Mouse (Mus musculus) cerebellum, adult 11 months (tissue): ENCODE results near the gene Rbm38.

Experiments used
- DNase-seq: peaks from one replicate; pipeline ENCODE4 v3.0.0; 2022

Rbm38 gene

GRCm38 (mm10) chr2:173020430-173020829, at the start of gene Rbm38:
Rbm38 (plus strand) TSS chr2:173020498.
- DNase-seq: no peak

DNA sequence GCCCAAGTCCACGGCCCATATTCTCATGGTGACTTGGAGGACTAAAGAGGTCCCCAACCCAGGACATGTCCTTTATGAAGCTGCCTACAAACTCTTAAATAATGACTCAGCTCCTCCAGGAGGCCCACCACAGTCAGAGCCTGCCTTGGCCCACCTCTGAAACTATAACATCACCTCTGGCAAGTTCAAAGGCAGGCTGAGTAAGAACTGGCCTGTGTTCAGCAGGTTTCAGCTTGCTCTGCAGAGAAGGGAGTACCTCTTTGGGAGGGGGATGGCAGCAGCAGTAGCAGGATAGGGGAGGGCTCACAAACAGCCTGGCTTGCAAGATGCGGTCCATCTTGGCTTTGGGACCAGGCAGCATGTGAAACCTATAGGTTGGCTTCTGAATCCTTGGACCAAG, 48.4 kb upstream of the Rbm38 start:
- no peak for DNase-seq

- no peak for DNase-seq
Observed at GRCm38 (mm10) chr2:172973806-172974565, 46.3 kb upstream of the Rbm38 start.

DNA sequence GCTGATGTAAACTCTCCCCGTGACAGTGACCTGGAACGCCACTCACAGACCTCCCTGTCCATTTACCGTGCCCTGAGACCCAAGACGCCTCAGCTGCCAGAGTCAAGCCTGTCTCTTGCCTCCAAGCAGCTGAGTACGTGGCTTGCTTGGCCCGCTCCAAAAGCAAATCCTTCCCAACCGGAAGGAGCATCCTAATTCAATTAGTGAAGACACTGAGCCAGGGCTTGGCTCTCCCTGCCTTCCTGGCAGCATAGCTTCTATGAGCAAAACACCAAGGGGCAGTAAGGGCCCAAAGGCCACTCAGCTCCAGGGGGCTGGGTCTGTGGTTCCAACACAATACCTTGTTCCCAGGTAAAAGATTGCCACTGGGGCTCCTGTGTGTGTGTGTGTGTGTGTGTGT, 45.6 kb upstream of the Rbm38 start:
- no peak for DNase-seq

DNA sequence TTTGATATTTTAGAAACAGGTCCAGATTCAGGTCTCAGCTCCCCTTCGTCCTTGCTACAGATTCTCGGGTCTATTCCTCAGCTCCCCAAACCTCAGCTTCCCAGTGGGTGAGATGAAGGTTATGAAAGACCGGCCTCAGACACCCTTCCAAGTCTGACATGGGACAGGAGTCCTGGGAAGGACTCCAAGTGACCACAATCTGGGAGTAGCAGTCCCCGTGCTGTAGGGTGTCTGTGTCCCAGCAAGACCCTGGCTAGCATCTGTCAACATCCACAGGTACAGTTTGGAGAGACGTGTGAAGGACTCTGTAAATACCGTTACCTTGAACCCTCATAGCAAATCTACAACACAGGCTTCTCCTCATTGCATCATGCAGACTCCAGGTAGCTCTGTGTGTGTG, 45.1 kb upstream of the Rbm38 start:
- no peak for DNase-seq

DNA sequence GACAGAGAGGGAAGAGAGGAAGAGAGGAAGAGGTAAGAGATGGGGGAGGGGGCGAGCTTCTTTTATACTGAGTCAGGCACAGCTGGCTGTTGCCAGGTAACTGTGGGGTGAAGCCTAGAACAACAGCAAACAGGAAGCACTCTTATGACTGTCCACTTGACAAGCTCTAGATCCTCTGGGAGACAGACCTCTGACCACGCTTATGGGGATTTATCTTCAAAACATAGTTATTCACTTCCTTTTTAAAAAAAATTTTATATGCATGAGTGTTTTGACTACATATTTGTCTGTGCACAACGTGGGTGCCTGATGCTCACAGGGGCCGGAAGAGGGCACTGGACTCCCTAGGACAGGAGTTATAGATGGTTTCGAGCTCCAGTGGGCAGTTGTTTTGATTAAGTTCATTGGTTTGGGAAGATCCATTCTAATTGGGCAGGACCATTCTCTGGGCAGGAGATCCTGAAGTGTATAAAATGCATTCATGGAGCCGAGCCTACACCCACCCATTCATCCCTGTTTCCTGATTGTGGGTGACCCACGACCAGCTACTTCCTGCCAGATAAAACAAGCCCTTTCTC, 43.5 kb upstream of the Rbm38 start:
- no peak for DNase-seq

DNA sequence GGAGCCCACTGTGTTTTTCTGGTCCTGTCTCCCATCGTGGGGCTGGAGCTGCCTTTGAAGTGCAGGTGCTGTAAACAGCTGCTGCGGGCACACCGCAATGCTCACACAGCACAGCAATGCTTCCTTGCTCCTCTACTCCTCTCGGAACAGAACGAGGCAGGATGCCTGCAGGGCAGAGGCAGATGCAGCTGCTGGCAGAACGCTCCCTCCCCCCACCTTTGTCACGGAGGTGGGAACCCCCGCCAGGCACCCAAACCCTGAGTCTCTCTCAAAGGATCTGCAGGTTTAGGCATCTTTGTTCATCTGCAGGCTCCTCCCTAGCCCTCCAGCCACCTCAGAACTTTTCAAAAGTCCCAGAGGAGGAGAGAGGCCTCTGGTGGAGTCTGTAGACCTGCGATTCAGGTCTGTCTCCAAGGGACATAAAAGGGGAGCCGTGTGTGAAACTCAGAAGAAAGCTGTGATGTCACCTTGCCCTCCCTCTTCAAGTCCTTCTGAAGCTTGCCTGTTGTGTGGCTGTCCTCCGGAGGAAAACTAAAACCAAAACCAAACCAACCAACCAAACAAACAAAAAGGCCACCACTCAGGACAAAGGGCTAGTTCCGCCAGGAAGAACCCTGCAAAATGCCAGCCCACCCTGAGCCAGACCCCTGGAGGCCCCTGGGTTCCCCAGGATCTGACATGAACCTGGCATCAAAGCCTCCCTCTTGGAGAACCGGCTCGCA, 42.7 kb upstream of the Rbm38 start, which contains the start of gene Spo11:
TSS of gene Spo11 (plus strand) at position 292 of the 722 bp plus-strand sequence.
- DNase-seq: no peak

- no peak for DNase-seq
Observed at GRCm38 (mm10) chr2:172978131-172978633, 42.1 kb upstream of the Rbm38 start.

GRCm38 (mm10) chr2:172979666-172980345, 40.5 kb upstream of the Rbm38 start:
- no peak for DNase-seq

DNA sequence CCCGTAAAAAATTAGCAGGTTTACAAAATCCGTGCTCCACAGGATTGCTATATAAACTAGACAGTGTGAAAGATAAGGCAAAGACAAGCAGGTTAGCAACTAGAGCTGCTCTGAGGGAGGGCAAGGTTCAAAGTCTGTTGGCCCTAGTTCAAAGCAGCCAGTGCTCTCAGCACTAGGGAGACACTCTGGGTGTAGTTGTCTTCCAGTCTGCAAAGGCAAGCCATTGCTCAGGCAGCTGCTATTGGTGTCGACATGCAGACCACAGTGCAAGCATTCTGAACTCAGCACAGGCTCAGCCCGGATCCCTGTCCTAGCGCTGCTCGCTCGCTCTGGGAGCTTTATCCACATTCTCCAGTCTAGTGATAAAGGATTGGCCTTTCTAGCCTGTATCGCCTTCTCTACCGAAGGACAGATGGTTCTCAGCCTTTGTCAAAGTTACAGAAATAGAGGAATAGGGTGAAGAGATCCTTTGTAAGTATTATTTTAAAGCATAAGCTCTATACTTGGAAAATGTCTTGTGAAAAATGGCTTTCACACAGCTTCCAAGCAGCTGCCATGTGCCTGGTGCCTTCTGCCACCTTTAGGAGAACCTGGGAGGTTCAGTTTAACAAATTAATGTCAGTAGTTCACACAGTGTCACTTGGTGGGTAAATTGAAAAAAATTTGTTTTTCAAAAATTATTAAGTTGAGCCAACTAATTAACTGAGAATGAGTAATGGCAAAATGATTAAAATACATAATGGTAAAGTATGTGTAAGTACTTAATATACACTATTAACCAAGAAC, 37.3 kb upstream of the Rbm38 start:
- no peak for DNase-seq

DNA sequence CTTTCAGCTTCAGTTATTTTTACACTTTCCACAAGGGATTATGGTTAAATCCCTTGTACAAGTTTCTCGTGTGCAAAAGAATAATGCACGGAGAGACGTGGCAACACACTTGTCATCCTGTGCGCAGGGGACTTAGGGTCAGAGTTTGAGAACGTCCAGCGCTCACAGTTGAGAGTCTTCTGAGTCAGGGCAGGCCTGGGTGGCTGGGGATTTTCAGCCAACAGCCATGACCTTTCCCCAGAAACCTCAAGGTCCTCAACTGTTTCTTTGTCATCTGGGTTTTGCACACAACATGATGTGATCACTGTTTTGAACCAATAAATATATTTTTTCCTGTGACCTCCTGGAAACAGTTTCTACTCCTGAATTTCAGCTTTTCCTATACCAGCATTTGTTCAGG, 30.1 kb upstream of the Rbm38 start:
- DNase-seq: no peak

DNA sequence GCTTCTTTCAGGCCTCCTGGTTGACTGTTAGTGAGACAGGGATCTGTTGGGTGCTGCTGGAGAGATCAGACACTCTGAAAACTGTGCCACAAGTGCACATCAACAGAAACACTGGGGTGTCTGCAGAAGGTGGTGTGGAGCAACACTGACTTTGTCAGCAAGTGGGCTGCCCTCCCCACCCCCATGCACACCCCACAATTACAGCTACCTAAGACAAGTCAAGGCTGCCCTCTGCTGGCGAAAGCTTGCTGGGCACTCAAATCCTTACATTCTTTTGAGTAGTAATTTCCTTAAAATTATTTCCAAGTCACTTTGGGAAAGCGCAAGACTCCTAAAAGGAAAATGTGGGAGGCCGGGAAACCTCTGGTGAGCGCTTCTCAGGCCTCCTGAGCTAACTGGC, 24.1 kb upstream of the Rbm38 start:
- peak; percentile 26 for DNase-seq

DNA sequence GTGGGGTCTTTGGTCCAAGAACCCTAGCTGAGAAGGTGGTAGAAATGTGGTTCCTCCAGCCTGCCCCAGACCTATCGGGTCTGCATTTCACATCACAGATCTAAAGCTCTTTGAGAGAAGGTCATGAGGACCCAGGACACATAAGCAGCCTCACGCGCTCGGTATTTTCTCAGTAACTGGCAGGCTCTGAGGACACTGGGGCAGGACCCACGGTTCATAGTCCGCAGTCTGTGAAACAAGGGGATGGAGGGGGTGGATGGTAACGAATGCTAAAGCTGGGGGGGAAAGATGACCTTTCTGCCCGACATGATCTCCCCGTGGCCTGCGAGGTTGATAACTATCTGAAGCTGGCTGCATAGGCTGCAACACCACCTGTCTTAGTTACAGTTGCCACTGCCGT, 22.6 kb upstream of the Rbm38 start:
- DNase-seq: no peak

DNA sequence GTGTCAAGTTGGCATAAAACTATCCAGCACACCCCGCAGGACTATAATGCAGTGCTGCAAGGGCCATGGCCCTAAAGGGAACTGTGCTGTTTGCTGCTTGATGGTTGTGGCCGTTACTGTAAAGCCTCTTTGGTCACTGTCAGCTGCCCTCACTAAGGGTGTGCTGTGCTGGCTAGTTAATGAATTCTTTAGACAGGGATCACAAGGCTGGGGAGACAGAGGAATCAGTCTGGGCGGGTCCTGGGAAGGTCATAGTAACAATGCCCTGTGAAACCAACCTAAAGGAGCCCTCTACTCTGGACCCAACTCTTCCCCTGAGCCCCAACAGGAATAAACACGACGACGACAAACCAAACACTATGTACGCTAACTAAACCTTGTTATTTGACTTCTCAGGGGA, 21.8 kb upstream of the Rbm38 start:
- DNase-seq: no peak

DNA sequence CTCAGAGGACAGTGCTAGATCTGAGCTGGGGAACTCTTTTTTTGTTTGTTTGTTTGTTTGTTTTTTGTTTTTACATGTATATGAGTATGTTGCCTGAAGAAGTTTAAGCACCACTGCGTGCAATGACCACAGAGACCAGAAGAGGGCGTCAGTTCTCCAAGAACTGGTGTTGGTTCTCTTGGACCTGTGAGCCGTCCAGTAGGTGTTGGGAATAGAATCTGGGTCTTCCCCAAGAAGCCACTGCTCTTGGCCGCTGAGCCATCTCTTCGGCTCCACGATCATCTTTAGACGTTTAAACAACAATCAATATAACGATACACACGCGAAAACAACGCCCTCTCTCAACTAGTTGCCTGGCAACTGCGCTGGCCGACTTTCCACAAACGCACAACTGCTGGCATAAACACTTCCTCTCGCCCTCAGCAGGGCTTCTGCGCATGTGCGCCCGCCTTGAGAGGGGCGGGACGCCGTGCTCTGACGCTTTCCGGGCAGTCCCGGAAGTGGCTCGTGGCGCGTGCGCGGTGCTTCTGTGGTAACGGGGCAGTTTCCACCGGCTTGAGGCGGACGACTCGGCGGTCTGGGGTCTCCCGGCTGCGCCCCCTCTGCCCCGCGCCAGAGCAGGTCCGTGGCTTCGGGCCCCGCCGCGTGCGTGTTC, 20.5 kb upstream of the Rbm38 start, which contains the start of gene Rae1:
TSS of gene Rae1 (plus strand) at position 488 of the 655 bp plus-strand sequence.
- DNase-seq: peak; percentile 98

DNA sequence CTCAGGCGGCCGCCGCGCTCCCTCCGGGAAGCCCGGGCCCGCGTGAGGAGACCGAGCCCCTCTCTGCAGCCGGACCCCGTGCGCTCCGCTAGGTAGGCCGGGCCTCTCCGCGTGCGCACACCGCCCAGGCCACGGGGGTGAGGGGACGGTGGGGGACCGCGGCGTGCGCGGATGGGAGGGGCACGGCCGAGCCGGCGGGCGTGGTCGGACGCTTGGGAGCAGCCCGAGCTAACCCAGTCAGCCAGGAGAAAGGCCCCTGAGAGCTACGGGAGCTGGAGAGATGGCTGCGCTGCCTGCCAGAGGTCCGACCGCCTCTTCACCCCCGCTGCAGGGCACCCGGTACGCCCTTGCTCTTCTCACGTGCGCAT, 20.0 kb upstream of the Rbm38 start:
- DNase-seq: no peak

GRCm38 (mm10) chr2:173000921-173001320, 19.4 kb upstream of the Rbm38 start:
- no peak for DNase-seq

DNA sequence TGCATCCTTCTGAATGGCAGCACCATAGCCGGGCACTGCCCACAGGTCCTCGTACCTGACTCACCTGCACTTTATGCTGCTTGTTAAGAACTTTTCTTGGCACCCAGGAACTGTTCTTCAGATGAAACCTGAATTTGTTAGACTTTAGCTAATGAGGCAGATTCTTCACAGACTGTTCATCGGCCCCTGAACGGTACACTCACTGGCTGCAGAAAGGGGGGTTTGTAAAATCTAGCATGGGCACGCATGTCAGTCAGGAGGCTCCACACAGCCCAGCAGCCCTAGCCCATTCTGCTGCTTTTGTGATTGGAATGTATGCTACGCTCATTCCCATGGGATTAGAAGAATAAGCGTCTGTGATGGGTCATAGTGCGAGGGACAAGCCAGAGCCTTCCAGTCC, 16.6 kb upstream of the Rbm38 start:
- DNase-seq: no peak

DNA sequence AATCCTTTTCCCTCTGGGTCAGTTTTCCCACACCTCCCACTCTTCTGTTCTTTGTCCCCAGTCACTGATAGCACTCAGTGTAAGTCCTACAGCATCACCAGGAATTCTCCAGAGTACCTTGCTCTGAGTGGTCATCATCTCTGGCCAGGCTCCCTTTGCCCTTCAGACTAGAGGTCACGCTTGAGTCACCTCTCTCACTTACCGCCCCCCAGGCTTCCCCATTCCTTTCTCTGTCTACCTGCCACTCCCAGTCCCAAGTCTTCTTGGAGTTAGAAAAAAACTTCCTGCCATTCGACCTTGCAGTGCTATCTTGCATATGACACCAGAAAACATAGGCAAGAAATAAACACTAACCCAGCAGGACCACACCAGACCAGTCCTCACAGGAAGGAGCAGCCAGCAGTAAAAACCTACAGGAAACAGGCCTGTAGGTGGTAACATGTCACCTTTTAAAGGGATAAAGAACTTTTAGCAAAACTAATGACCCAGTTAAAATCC, 10.0 kb upstream of the Rbm38 start:
- DNase-seq: no peak

GRCm38 (mm10) chr2:173011440-173011839, 8.9 kb upstream of the Rbm38 start:
- no peak for DNase-seq

- DNase-seq: no peak
Observed at GRCm38 (mm10) chr2:173014741-173015287, 5.5 kb upstream of the Rbm38 start.
